Mouse (Mus musculus) adrenal gland, adult 18-20 months (tissue): ENCODE results near the gene Herc4. TPM values are rescaled to one million over a fixed set of nuclear protein-coding genes. Genes with fewer than 3 reads are reported as not detected.
"Not testable (repeated sequence)": the region's sequence is repeated elsewhere in the genome, so short reads cannot be mapped to it uniquely, and the experiment has no call there.

Experiments
- DNase-seq, 2 experiments: peaks; one replicate each; pipeline ENCODE4 v3.0.0; 2021 to 2022; ENCODE audit warnings: low spot score in 2 of 2
- total RNA-seq, 2 experiments: library from RNA; stranded (reverse); gene quantifications; 1 replicate in 1 of 2; 2 replicates in 1 of 2; pipeline ENCODE4 v1.2.3; 2021

Gene Herc4
- total RNA-seq, 2 experiments from 2014 or later, result 132 to 179 TPM

GRCm38 (mm10) chr10:63348291-63348690 is 104.7 kb downstream of the Herc4 start:
- DNase-seq, result no peak

- no peak for DNase-seq
Observed at GRCm38 (mm10) chr10:63350666-63351065, 107.1 kb downstream of the Herc4 start.

GRCm38 (mm10) chr10:63351099-63351498 is 107.5 kb downstream of the Herc4 start:
- DNase-seq, result not testable (repeated sequence)

GRCm38 (mm10) chr10:63352111-63352510 is 108.5 kb downstream of the Herc4 start:
- no peak for DNase-seq

GRCm38 (mm10) chr10:63360502-63360901 is 116.9 kb downstream of the Herc4 start:
- no peak for DNase-seq

- DNase-seq, result no peak
Observed at GRCm38 (mm10) chr10:63365918-63366455, 122.4 kb downstream of the Herc4 start.

GRCm38 (mm10) chr10:63367386-63367785 is 123.8 kb downstream of the Herc4 start:
- no peak for DNase-seq

Other genes starting within 250 kb of the Herc4 start
- gene Hnrnph3, start 219.6 kb upstream of the Herc4 start, total RNA-seq, result 10 to 100 TPM; 51.1 to 53.6 TPM
- gene Pbld2, start 219.5 kb upstream of the Herc4 start, total RNA-seq, result 1 to 10 TPM; 4.2 to 4.9 TPM
- gene Pbld1, start 183.6 kb upstream of the Herc4 start, total RNA-seq, result 1 to 10 TPM; 1.5 to 2.9 TPM
- gene Atoh7, start 144.2 kb upstream of the Herc4 start, total RNA-seq, result not detected
- under 1 TPM; 0.64 to 0.76 TPM for gene Mypn, start 39.9 kb upstream of the Herc4 start, total RNA-seq
- 10 to 100 TPM; 14.6 to 17.8 TPM for gene Sirt1, start 137.9 kb downstream of the Herc4 start, total RNA-seq
- gene Dnajc12, start 138.6 kb downstream of the Herc4 start, total RNA-seq, result 10 to 100 TPM; 16.1 to 22.2 TPM
- not detected for gene Gm7075, start 178.0 kb downstream of the Herc4 start, total RNA-seq
- under 1 TPM; 0.40 to 0.48 TPM for gene Ctnna3, start 186.3 kb downstream of the Herc4 start, total RNA-seq